Mouse (Mus musculus) liver, postnatal 0 days (tissue): ENCODE data around the gene Cs.

Experiments
- CTCF ChIP-seq: sonication (generic); IDR thresholded peaks from 2 replicates; pipeline ENCODE4 v1.5.1; 2016; ENCODE audit warnings: antibody characterized with exemption, low read depth
- EP300 ChIP-seq: IDR thresholded peaks from 2 replicates; pipeline ENCODE4 v1.6.1; 2016; ENCODE audit warnings: antibody characterized with exemption, low read depth, mild to moderate bottlenecking

- TF ChIP-seq CTCF = no peak
- TF ChIP-seq EP300 = no peak
Observed at GRCm38 (mm10) chr10:128389570-128389969, 52.0 kb downstream of the Cs start.
